Mouse (Mus musculus): ENCODE measurements around the gene Rbms3. TPM values are rescaled to one million over a fixed set of nuclear protein-coding genes. Genes with fewer than 3 reads are reported as not detected.

Gene Rbms3
- polyA plus RNA-seq, 1 experiment from 2014 or later = 76.1 TPM

GRCm38 (mm10) chr9:116831386-116831785 is 798.3 kb downstream of the Rbms3 start:
- H3K4me2 ChIP-seq = no peak overlapping the region
- no peaks in the 10 kb centered on the region for H3K36me3 ChIP-seq
- no peaks in the 10 kb centered on the region for H3K9me3 ChIP-seq (replicated peaks)
- no peak overlapping the region for H3K9ac ChIP-seq
- H3K27me3 ChIP-seq = no peaks in the 10 kb centered on the region
- no peak overlapping the region for H3K4me3 ChIP-seq (replicated peaks)
- 79% methylated on average over 5 of the region's 5 CpGs for WGBS
- peaks cover 10% of the 10 kb centered on the region; the same call in 1 of the 2 replicates for H3K4me1 ChIP-seq
- ATAC-seq (replicated peaks; ENCODE audit: low FRiP score) = no peak
- no peak overlapping the region for H3K27ac ChIP-seq

DNA sequence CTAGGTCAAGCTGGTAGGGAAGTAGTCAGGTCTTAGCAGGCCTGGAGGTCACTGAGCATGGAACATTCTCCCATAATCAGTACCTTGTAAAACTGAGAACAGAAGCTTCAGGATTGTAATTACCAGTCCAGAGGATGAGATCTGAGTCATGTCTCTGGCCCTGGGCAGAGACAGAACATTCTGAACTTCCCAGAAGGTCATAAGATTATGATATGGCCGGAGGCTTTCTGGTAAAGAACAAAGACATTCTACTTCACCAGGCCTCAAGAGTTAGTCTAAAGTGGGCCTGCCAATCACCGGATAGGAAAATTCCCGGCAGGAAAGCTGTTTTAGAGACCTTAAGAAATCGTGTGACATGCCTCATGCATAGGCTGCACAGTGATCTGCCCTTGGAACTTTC is 799.8 kb downstream of the Rbms3 start:
- Histone ChIP-seq H3K4me3 (replicated peaks) (no peak overlapping the region), H3K27ac (no peak overlapping the region), H3K4me1 (peaks cover 5% of the 10 kb centered on the region; the same call in 1 of the 2 replicates), H3K27me3 (no peaks in the 10 kb centered on the region), H3K4me2 (no peak overlapping the region), H3K9ac (no peak overlapping the region), H3K9me3 (replicated peaks) (no peaks in the 10 kb centered on the region), H3K36me3 (no peaks in the 10 kb centered on the region)
- WGBS = 84% methylated on average over 4 of the region's 4 CpGs
- no peak for ATAC-seq (replicated peaks; ENCODE audit: low FRiP score)

DNA sequence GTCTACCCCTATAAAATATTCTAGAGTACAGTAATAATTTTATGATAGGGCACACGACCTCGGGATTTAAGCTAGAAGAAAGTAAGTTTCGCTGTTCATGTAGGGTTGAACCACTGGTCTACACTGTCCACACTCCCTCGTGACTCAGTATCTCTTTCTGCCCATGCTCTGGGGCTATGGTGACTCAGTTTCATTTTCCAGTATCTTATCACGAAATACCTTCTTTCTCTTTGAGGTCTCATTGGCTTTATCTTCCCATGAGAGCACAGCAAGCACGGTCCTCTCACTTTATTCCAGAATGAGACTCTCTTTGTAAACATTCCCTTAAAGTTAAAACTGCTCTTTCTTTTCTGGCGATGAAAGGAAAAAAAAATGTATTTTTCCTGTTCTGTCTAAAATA is 808.1 kb downstream of the Rbms3 start:
- ATAC-seq (replicated peaks; ENCODE audit: low FRiP score) = no peak

DNA sequence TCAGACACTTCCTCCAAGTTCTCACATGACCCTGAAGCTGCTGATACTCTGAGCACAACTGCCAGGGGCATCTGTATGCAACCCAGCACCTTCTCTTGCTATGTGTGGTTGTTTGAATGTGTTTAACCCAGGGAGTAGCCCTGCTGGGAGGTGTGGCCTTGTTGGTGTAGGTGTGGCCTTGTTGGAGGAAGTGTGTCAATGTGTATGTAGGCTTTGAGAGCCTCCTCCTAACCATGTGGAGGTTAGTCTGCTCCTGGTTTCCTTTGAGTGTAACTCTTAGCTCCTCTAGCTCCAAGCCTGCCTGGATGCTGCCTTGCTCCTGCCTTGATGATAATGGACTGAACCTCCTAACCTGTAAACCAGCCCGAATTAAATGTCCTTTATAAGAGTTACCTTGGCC is 812.5 kb downstream of the Rbms3 start:
- no peak overlapping the region for H3K9ac ChIP-seq
- 0 out of 2 replicates have a peak, but pooled peaks cover 11% of the 10 kb centered on the region for H3K36me3 ChIP-seq
- no peaks in the 10 kb centered on the region for H3K9me3 ChIP-seq (replicated peaks)
- ATAC-seq (replicated peaks; ENCODE audit: low FRiP score) = no peak
- H3K27ac ChIP-seq = no peak overlapping the region
- WGBS = 86% methylated on average over 1 of the region's 1 CpGs
- H3K4me2 ChIP-seq = no peak overlapping the region
- H3K27me3 ChIP-seq = no peaks in the 10 kb centered on the region
- H3K4me3 ChIP-seq (replicated peaks) = no peak overlapping the region
- H3K4me1 ChIP-seq = peaks cover 6% of the 10 kb centered on the region; the same call in 1 of the 2 replicates

More for the DNA sequence above, 808.1 kb downstream of the Rbms3 start:
- Histone ChIP-seq H3K27ac (no peak overlapping the region), H3K4me1 (no peaks in the 10 kb centered on the region), H3K27me3 (no peaks in the 10 kb centered on the region), H3K9me3 (replicated peaks) (no peaks in the 10 kb centered on the region), H3K4me3 (replicated peaks) (no peak overlapping the region), H3K4me2 (no peak overlapping the region), H3K9ac (no peak overlapping the region), H3K36me3 (0 out of 2 replicates have a peak, but pooled peaks cover 8% of the 10 kb centered on the region)
- 95% methylated on average over 7 of the region's 7 CpGs for WGBS

GRCm38 (mm10) chr9:116814495-116815094 is 815.1 kb downstream of the Rbms3 start:
- no peak for ATAC-seq (replicated peaks; ENCODE audit: low FRiP score)
- H3K4me3 ChIP-seq (replicated peaks) = no peak overlapping the region
- H3K4me2 ChIP-seq = no peak overlapping the region

DNA sequence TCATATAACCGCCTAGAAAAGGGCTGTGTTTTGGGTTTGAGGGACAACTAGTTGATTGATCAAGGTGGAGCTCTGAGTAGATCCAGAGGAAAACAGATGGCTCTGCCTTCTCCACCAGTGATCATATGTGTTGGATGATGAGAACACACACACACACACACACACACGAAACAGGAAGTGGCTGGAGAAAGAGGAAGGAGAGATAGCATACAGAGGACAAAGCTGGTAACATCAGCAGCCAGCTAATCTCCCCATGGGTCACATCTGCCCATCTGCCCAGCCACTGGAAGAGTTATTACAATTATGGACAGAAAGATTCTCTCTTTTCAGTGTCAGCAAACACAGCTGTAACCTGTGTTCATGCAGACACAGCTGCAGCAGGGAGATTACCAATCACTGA is 816.3 kb downstream of the Rbms3 start:
- Histone ChIP-seq H3K9ac (no peak overlapping the region), H3K27ac (no peak overlapping the region), H3K36me3 (0 out of 2 replicates have a peak, but pooled peaks cover 6% of the 10 kb centered on the region), H3K27me3 (no peaks in the 10 kb centered on the region), H3K4me1 (peaks cover 7% of the 10 kb centered on the region; the same call in 1 of the 2 replicates), H3K9me3 (replicated peaks) (no peaks in the 10 kb centered on the region), H3K4me3 (replicated peaks) (no peak overlapping the region), H3K4me2 (no peak overlapping the region)
- 61% methylated on average over 2 of the region's 2 CpGs for WGBS
- ATAC-seq (replicated peaks; ENCODE audit: low FRiP score) = no peak

More at GRCm38 (mm10) chr9:116814495-116815094, 815.1 kb downstream of the Rbms3 start:
- no peaks in the 10 kb centered on the region for H3K27me3 ChIP-seq
- H3K9me3 ChIP-seq (replicated peaks) = no peaks in the 10 kb centered on the region
- no peak overlapping the region for H3K27ac ChIP-seq
- no peak overlapping the region for H3K9ac ChIP-seq
- H3K4me1 ChIP-seq = peaks cover 6% of the 10 kb centered on the region; the same call in 1 of the 2 replicates
- WGBS = 26% methylated on average over 10 of the region's 10 CpGs
- 0 out of 2 replicates have a peak, but pooled peaks cover 6% of the 10 kb centered on the region for H3K36me3 ChIP-seq

DNA sequence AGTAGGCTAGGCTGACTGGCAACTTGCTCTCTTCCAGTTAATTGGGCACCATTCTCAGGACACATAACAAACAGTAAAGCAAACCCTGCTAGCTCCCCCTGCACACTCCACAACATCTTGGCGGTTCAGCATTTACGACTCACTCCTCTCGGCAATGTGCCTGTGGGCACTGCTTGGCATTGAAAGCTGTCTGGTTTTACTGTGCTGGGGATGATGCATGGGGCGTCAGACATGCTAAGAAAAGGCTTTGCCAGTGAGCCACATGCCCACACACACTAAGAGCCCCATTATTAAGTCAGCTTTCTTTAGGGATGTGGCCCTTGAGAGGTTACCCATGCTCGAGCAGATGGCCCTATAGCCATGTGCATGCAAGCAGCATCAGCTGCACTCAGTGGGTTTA is 820.5 kb downstream of the Rbms3 start:
- Histone ChIP-seq H3K36me3 (peaks cover 9% of the 10 kb centered on the region; the same call in 1 of the 2 replicates), H3K27ac (no peak overlapping the region), H3K9ac (no peak overlapping the region), H3K4me2 (no peak overlapping the region), H3K9me3 (replicated peaks) (no peaks in the 10 kb centered on the region), H3K4me1 (peaks cover 17% of the 10 kb centered on the region), H3K27me3 (no peaks in the 10 kb centered on the region), H3K4me3 (replicated peaks) (no peak overlapping the region)
- WGBS = 85% methylated on average over 5 of the region's 5 CpGs
- no peak for ATAC-seq (replicated peaks; ENCODE audit: low FRiP score)

DNA sequence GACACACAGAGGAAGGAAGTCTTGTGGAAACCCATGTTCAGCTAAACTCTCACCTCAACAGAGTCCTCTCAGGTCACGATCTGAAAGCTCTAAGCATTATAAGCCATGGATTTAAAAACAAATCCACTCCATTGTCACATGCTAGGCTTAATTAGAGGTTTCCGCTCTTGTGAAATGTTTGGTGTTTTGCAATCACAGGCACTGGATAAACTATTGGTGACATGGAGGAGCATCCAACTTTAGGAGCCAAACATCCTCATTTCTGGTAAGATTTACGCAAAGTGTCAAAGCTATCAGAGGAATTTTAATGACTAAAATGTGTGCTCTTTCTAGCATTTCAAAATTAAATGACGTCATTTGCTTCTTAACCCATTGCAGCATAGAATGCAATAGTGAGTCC is 821.3 kb downstream of the Rbms3 start:
- Histone ChIP-seq H3K9me3 (replicated peaks) (no peaks in the 10 kb centered on the region), H3K36me3 (peaks cover 9% of the 10 kb centered on the region; the same call in 1 of the 2 replicates), H3K4me2 (no peak overlapping the region), H3K4me3 (replicated peaks) (no peak overlapping the region), H3K27me3 (no peaks in the 10 kb centered on the region), H3K4me1 (peaks cover 17% of the 10 kb centered on the region), H3K9ac (no peak overlapping the region), H3K27ac (peak overlapping the region; percentile 68; the same call in 1 of the 2 replicates)
- no peak for ATAC-seq (replicated peaks; ENCODE audit: low FRiP score)
- 80% methylated on average over 4 of the region's 4 CpGs for WGBS

- no peaks in the 10 kb centered on the region for H3K9me3 ChIP-seq (replicated peaks)
- ATAC-seq (replicated peaks; ENCODE audit: low FRiP score) = 0 out of 2 replicates have a peak, but pooled peaks have one; percentile 54
- WGBS = 50% methylated on average over 16 of the region's 16 CpGs
- peaks cover 9% of the 10 kb centered on the region; the same call in 1 of the 2 replicates for H3K36me3 ChIP-seq
- H3K27ac ChIP-seq = peak overlapping the region; percentile 68
- H3K4me1 ChIP-seq = peaks cover 17% of the 10 kb centered on the region
- no peak overlapping the region for H3K4me2 ChIP-seq
- H3K9ac ChIP-seq = no peak overlapping the region
- H3K4me3 ChIP-seq (replicated peaks) = no peak overlapping the region
- H3K27me3 ChIP-seq = no peaks in the 10 kb centered on the region
These were observed 822.3 kb downstream of the Rbms3 start for GRCm38 (mm10) chr9:116807166-116808081.

GRCm38 (mm10) chr9:116803292-116803731 is 826.4 kb downstream of the Rbms3 start:
- H3K27ac ChIP-seq = no peak overlapping the region
- H3K4me1 ChIP-seq = peaks cover 15% of the 10 kb centered on the region
- ATAC-seq (replicated peaks; ENCODE audit: low FRiP score) = no peak
- no peak overlapping the region for H3K4me3 ChIP-seq (replicated peaks)
- H3K9ac ChIP-seq = no peak overlapping the region
- H3K36me3 ChIP-seq = peaks cover 6% of the 10 kb centered on the region; the same call in 1 of the 2 replicates
- no peaks in the 10 kb centered on the region for H3K9me3 ChIP-seq (replicated peaks)
- 73% methylated on average over 3 of the region's 3 CpGs for WGBS
- no peak overlapping the region for H3K4me2 ChIP-seq
- no peaks in the 10 kb centered on the region for H3K27me3 ChIP-seq

DNA sequence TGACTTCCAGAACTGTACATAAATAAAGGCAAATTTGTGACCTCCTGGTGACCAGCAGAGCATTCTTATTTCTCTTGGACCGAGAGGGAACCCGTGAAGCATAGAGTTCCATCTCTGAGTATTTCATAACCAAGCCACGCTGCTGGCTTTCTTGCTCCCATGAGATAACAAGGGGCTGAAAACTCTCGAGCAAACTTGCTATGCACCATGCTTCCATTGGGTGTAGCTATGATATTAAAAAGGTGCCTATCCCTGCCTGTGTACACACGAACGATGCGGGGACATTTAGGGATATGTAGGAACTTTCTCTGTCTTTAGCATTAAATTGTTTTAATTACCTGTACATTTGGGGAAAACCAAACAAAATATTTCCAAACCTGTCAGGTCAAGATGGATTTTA is 827.1 kb downstream of the Rbms3 start:
- Histone ChIP-seq H3K27me3 (no peaks in the 10 kb centered on the region), H3K9me3 (replicated peaks) (no peaks in the 10 kb centered on the region), H3K4me2 (no peak overlapping the region), H3K4me3 (replicated peaks) (no peak overlapping the region), H3K27ac (no peak overlapping the region), H3K36me3 (peaks cover 6% of the 10 kb centered on the region; the same call in 1 of the 2 replicates), H3K4me1 (peaks cover 9% of the 10 kb centered on the region), H3K9ac (no peak overlapping the region)
- ATAC-seq (replicated peaks; ENCODE audit: low FRiP score) = no peak
- WGBS = 68% methylated on average over 7 of the region's 7 CpGs

Data from kidney, embryonic 15.5 days (tissue).